Mouse (Mus musculus) embryo, embryonic 10.5 days (tissue): ENCODE measurements around the gene Optn.
A peak's percentile ranks its signal among the peaks of the same experiment; 100 is the strongest.

Experiments
- DNase-seq: peaks from one replicate; pipeline ENCODE4 v3.0.0-alpha.2; 2015; ENCODE audit warnings: low spot score

Gene Optn

GRCm38 (mm10) chr2:4985000-4985399 is 78.9 kb downstream of the Optn start:
- no peak for DNase-seq

- DNase-seq = no peak
Measured at GRCm38 (mm10) chr2:4983987-4984386, 79.9 kb downstream of the Optn start.

- peak; percentile 40 for DNase-seq
Measured at GRCm38 (mm10) chr2:4978091-4978490, 85.8 kb downstream of the Optn start.

GRCm38 (mm10) chr2:4975807-4976206 is 88.0 kb downstream of the Optn start, which contains the start of gene Ucma:
TSS of gene Ucma (plus strand) at chr2:4976122.
- DNase-seq = no peak
